Mouse (Mus musculus): ENCODE measurements around the gene Tbc1d1. TPM values are rescaled to one million over a fixed set of nuclear protein-coding genes. Genes with fewer than 3 reads are reported as not detected.

The Tbc1d1 gene
- total RNA-seq, 1 experiment, result 31.1 TPM

GRCm38 (mm10) chr5:64277646-64278191, 121.6 kb downstream of the Tbc1d1 start:
- Histone ChIP-seq H3K27ac (ENCODE audit: insufficient read depth, low read depth, low read length, poor library complexity, severe bottlenecking) (no peak overlapping the region), H3K4me3 (ENCODE audit: insufficient read depth in 1 of 2, low read depth in 1 of 2, low read length in 2 of 2, poor library complexity in 1 of 2, severe bottlenecking in 1 of 2) (no peak overlapping the region), H3K9ac (ENCODE audit: insufficient read depth, low read depth, low read length, poor library complexity, severe bottlenecking) (no peak overlapping the region), H3K4me1 (ENCODE audit: control insufficient read depth in 2 of 2, insufficient read depth in 2 of 2, low read length in 2 of 2, poor library complexity in 1 of 2) (peaks cover 2 to 3% of the 10 kb centered on the region in 2 experiments; a peak in 2 of 4 replicates), H3K36me3 (ENCODE audit: control insufficient read depth, insufficient read depth, low read length, poor library complexity, severe bottlenecking) (peaks cover 26% of the 10 kb centered on the region), H3K9me3 (ENCODE audit: control insufficient read depth, insufficient read depth, low read depth, low read length) (no peaks in the 10 kb centered on the region)
- DNase-seq (ENCODE audit: low read depth, low spot score), result no peak
- no peak for TF ChIP-seq ZC3H11A (IDR thresholded peaks at IDR 0.05; ENCODE audit: borderline replicate concordance, low read depth, low read length)
- TF ChIP-seq HCFC1 (IDR thresholded peaks at IDR 0.05; ENCODE audit: borderline replicate concordance, insufficient read depth, low read length), result no peak
- no peak for TF ChIP-seq CHD2 (IDR thresholded peaks at IDR 0.05; ENCODE audit: low read depth, low read length)
- TF ChIP-seq MAFK (IDR thresholded peaks at IDR 0.05; ENCODE audit: insufficient read depth, low read depth, low read length), result no peak
- no peak for TF ChIP-seq ZNF384 (IDR thresholded peaks at IDR 0.05; ENCODE audit: low read depth, low read length)
- in situ Hi-C loops (cut with MboI; ENCODE audit: low sequenced_read_pairs in 2 of 2, unreplicated experiment in 2 of 2), result no loop called here

- H3K9ac ChIP-seq (ENCODE audit: insufficient read depth, low read depth, low read length, poor library complexity, severe bottlenecking), result no peak overlapping the region
- H3K36me3 ChIP-seq (ENCODE audit: control insufficient read depth, insufficient read depth, low read length, poor library complexity, severe bottlenecking), result peaks cover 30% of the 10 kb centered on the region
- DNase-seq (ENCODE audit: low read depth, low spot score), result no peak
- H3K4me3 ChIP-seq (ENCODE audit: insufficient read depth in 1 of 2, low read depth in 1 of 2, low read length in 2 of 2, poor library complexity in 1 of 2, severe bottlenecking in 1 of 2), result no peak overlapping the region
- H3K9me3 ChIP-seq (ENCODE audit: control insufficient read depth, insufficient read depth, low read depth, low read length), result no peaks in the 10 kb centered on the region
- in situ Hi-C loops (cut with MboI; ENCODE audit: low sequenced_read_pairs in 2 of 2, unreplicated experiment in 2 of 2), result no loop called here
- peaks cover 2 to 3% of the 10 kb centered on the region in 2 experiments; a peak in 2 of 4 replicates for H3K4me1 ChIP-seq (ENCODE audit: control insufficient read depth in 2 of 2, insufficient read depth in 2 of 2, low read length in 2 of 2, poor library complexity in 1 of 2)
- no peak for TF ChIP-seq HCFC1 (IDR thresholded peaks at IDR 0.05; ENCODE audit: borderline replicate concordance, insufficient read depth, low read length)
- TF ChIP-seq ZC3H11A (IDR thresholded peaks at IDR 0.05; ENCODE audit: borderline replicate concordance, low read depth, low read length), result no peak
- no peak for TF ChIP-seq ZNF384 (IDR thresholded peaks at IDR 0.05; ENCODE audit: low read depth, low read length)
- TF ChIP-seq MAFK (IDR thresholded peaks at IDR 0.05; ENCODE audit: insufficient read depth, low read depth, low read length), result no peak
- TF ChIP-seq CHD2 (IDR thresholded peaks at IDR 0.05; ENCODE audit: low read depth, low read length), result no peak
- no peak overlapping the region for H3K27ac ChIP-seq (ENCODE audit: insufficient read depth, low read depth, low read length, poor library complexity, severe bottlenecking)
Measured at GRCm38 (mm10) chr5:64279668-64280067, 123.6 kb downstream of the Tbc1d1 start.

DNA sequence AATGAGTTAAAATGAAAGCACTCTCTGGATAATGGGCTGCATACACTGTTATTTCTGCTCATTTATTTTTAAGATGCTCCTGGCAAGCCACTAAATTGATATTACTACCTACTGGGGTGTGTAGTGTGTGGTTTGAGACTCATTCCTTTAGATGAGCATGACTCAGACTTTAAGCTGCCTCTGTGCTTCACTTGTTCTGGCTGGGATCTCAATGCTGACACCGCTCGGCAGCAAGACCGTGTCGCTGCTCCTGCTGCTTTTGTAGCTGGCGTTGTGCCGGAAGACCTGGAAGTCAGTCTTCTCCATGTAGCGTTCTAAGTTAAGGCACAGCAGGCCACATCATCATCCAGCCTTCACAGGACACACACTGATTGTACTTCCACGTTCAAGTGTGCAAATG, 124.1 kb downstream of the Tbc1d1 start:
- H3K4me1 ChIP-seq (ENCODE audit: control insufficient read depth in 2 of 2, insufficient read depth in 2 of 2, low read length in 2 of 2, poor library complexity in 1 of 2), result no peaks in the 10 kb centered on the region
- H3K9me3 ChIP-seq (ENCODE audit: control insufficient read depth, insufficient read depth, low read depth, low read length), result no peaks in the 10 kb centered on the region
- in situ Hi-C loops (cut with MboI; ENCODE audit: low sequenced_read_pairs in 2 of 2, unreplicated experiment in 2 of 2), result no loop called here
- no peak overlapping the region for H3K27ac ChIP-seq (ENCODE audit: insufficient read depth, low read depth, low read length, poor library complexity, severe bottlenecking)
- no peak for DNase-seq (ENCODE audit: low read depth, low spot score)
- H3K4me3 ChIP-seq (ENCODE audit: insufficient read depth in 1 of 2, low read depth in 1 of 2, low read length in 2 of 2, poor library complexity in 1 of 2, severe bottlenecking in 1 of 2), result no peak overlapping the region
- TF ChIP-seq CHD2 (IDR thresholded peaks at IDR 0.05; ENCODE audit: low read depth, low read length), result no peak
- no peak for TF ChIP-seq ZNF384 (IDR thresholded peaks at IDR 0.05; ENCODE audit: low read depth, low read length)
- no peak for TF ChIP-seq HCFC1 (IDR thresholded peaks at IDR 0.05; ENCODE audit: borderline replicate concordance, insufficient read depth, low read length)
- TF ChIP-seq MAFK (IDR thresholded peaks at IDR 0.05; ENCODE audit: insufficient read depth, low read depth, low read length), result no peak
- TF ChIP-seq ZC3H11A (IDR thresholded peaks at IDR 0.05; ENCODE audit: borderline replicate concordance, low read depth, low read length), result no peak
- H3K36me3 ChIP-seq (ENCODE audit: control insufficient read depth, insufficient read depth, low read length, poor library complexity, severe bottlenecking), result peaks cover 30% of the 10 kb centered on the region
- H3K9ac ChIP-seq (ENCODE audit: insufficient read depth, low read depth, low read length, poor library complexity, severe bottlenecking), result no peak overlapping the region

DNA sequence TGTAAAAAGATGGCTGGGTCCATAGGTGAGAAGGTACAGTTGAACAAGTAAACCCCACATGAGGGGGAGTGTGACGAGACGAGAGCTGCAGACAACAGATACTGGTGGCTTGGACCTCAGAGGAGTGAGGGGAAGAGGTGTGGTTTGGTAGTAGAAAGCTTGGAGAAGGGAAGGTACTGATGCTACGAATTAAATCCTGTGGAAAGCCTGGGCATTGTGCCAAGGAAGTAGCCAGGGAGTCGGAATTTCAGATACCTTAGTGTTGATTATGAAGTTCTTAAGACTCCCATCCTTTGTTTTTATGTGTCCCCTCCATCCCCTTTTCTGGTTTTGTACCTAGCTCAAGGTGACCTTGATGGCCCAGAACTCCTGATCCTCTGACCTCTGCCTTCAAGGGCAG, 124.5 kb downstream of the Tbc1d1 start:
- Histone ChIP-seq H3K9ac (ENCODE audit: insufficient read depth, low read depth, low read length, poor library complexity, severe bottlenecking) (no peak overlapping the region), H3K36me3 (ENCODE audit: control insufficient read depth, insufficient read depth, low read length, poor library complexity, severe bottlenecking) (peaks cover 33% of the 10 kb centered on the region), H3K4me1 (ENCODE audit: control insufficient read depth in 2 of 2, insufficient read depth in 2 of 2, low read length in 2 of 2, poor library complexity in 1 of 2) (no peaks in the 10 kb centered on the region), H3K27ac (ENCODE audit: insufficient read depth, low read depth, low read length, poor library complexity, severe bottlenecking) (no peak overlapping the region), H3K4me3 (ENCODE audit: insufficient read depth in 1 of 2, low read depth in 1 of 2, low read length in 2 of 2, poor library complexity in 1 of 2, severe bottlenecking in 1 of 2) (no peak overlapping the region), H3K9me3 (ENCODE audit: control insufficient read depth, insufficient read depth, low read depth, low read length) (no peaks in the 10 kb centered on the region)
- in situ Hi-C loops (cut with MboI; ENCODE audit: low sequenced_read_pairs in 2 of 2, unreplicated experiment in 2 of 2), result no loop called here
- TF ChIP-seq MAFK (IDR thresholded peaks at IDR 0.05; ENCODE audit: insufficient read depth, low read depth, low read length) (no peak), HCFC1 (IDR thresholded peaks at IDR 0.05; ENCODE audit: borderline replicate concordance, insufficient read depth, low read length) (no peak), CHD2 (IDR thresholded peaks at IDR 0.05; ENCODE audit: low read depth, low read length) (no peak), ZC3H11A (IDR thresholded peaks at IDR 0.05; ENCODE audit: borderline replicate concordance, low read depth, low read length) (no peak), ZNF384 (IDR thresholded peaks at IDR 0.05; ENCODE audit: low read depth, low read length) (no peak)
- no peak for DNase-seq (ENCODE audit: low read depth, low spot score)

All from ES-E14 (cell line).